ENCODE assay signal across 26 mouse cellular contexts in genomic region chr12:99543421-99544195, GRCm38 (mm10). TPM values are rescaled to one million over a fixed set of nuclear protein-coding genes. Genes with fewer than 3 reads are reported as not detected.
DNase-seq lines count a peak whose midpoint lies in the region; ATAC-seq and TF ChIP-seq lines count a peak whose summit lies in the region.
"Had no signal": no experiment of that assay in that cellular context is flagged by ENCODE, and none has a peak within 500 bp of the region (broad histone marks: within the 10 kb centered on the region; RNA-seq: fewer than 3 reads in every experiment).

No protein-coding gene starts in this region.

- no peak overlapping the region for H3K4me3 ChIP-seq in intestine, postnatal 0 days (ENCODE audit: low read depth, low read length)
- no peak overlapping the region for H3K4me3 ChIP-seq in intestine, embryonic 15.5 days (replicated peaks)
- H3K4me3 ChIP-seq in kidney, embryonic 15.5 days (replicated peaks): no peak overlapping the region
- H3K4me3 ChIP-seq: embryonic facial prominence, embryonic 10.5 days; heart, embryonic 15.5 days; limb, embryonic 15.5 days; neural tube, embryonic 12.5 days had no signal

- no peak overlapping the region for H3K4me2 ChIP-seq in intestine, postnatal 0 days (replicated peaks; ENCODE audit: low read depth)
- H3K4me2 ChIP-seq in intestine, embryonic 15.5 days (replicated peaks): no peak overlapping the region
- no peak overlapping the region for H3K4me2 ChIP-seq in kidney, embryonic 15.5 days
- H3K4me2 ChIP-seq: limb, embryonic 15.5 days; neural tube, embryonic 12.5 days had no signal

- H3K27me3 ChIP-seq in intestine, postnatal 0 days (replicated peaks; ENCODE audit: control insufficient read depth, insufficient read depth, low read length): no peaks in the 10 kb centered on the region
- no peaks in the 10 kb centered on the region for H3K27me3 ChIP-seq in intestine, embryonic 15.5 days (replicated peaks)
- no peaks in the 10 kb centered on the region for H3K27me3 ChIP-seq in splenic B cell, adult 2 months (ENCODE audit: control insufficient read depth, insufficient read depth, low read length, poor library complexity, severe bottlenecking)
- H3K27me3 ChIP-seq in kidney, embryonic 15.5 days: no peaks in the 10 kb centered on the region
- H3K27me3 ChIP-seq: heart, embryonic 15.5 days; limb, embryonic 15.5 days; megakaryocyte, embryonic 14.5 days; neural tube, embryonic 12.5 days had no signal

- no peaks in the 10 kb centered on the region for H3K4me1 ChIP-seq in intestine, postnatal 0 days (replicated peaks; ENCODE audit: control insufficient read depth, insufficient read depth, low read length)
- H3K4me1 ChIP-seq in intestine, embryonic 15.5 days (replicated peaks): peaks cover 10% of the 10 kb centered on the region; the same call in 1 of the 2 replicates
- peaks cover 11% of the 10 kb centered on the region for H3K4me1 ChIP-seq in kidney, embryonic 15.5 days
- H3K4me1 ChIP-seq: embryonic facial prominence, embryonic 10.5 days; limb, embryonic 15.5 days had no signal

- WGBS in intestine, postnatal 0 days: 84% methylated on average over 7 of the region's 7 CpGs
- whole genome bisulfite sequencing in intestine, embryonic 15.5 days: 90% methylated on average over 7 of the region's 7 CpGs
- 94% methylated on average over 7 of the region's 7 CpGs for WGBS in kidney, embryonic 15.5 days

- no peak for ATAC-seq in CD4-positive, CD25-positive, alpha-beta regulatory T cell, adult 4 months
- ATAC-seq in intestine, postnatal 0 days: no peak
- ATAC-seq in intestine, embryonic 15.5 days: no peak
- no peak for ATAC-seq in kidney, embryonic 15.5 days (replicated peaks; ENCODE audit: low FRiP score)
- ATAC-seq: forebrain, embryonic 16.5 days; hindbrain, postnatal 0 days had no signal

- peak; percentile 35 for DNase-seq in CD4-positive, CD25-positive, alpha-beta regulatory T cell, adult 2 months (ENCODE audit: low read depth, low spot score)
- DNase-seq in thymus, postnatal 14 days: peak; percentile 39
- DNase-seq in thymus, postnatal 4 days: no peak
- peak; percentile 37 for DNase-seq in splenic B cell, adult 2 months (ENCODE audit: low read depth, low spot score)
- DNase-seq: adrenal gland, postnatal 10 days; cerebellum, adult 9-11 months; gastrocnemius, postnatal 25 days; kidney, adult 18-20 months; left cerebral cortex, postnatal 4 days; lung, adult 18-20 months; lung, postnatal 10 days; midbrain, embryonic 14.5 days; right cerebral cortex, postnatal 14 days had no signal

- no peak overlapping the region for H3K27ac ChIP-seq in intestine, postnatal 0 days (ENCODE audit: low read depth, low read length)
- H3K27ac ChIP-seq in intestine, embryonic 15.5 days: no peak overlapping the region
- no peak overlapping the region for H3K27ac ChIP-seq in kidney, embryonic 15.5 days
- H3K27ac ChIP-seq: embryonic facial prominence, embryonic 10.5 days; hindbrain, postnatal 0 days; kidney, postnatal 0 days; limb, embryonic 15.5 days; neural tube, embryonic 12.5 days had no signal

- no peaks in the 10 kb centered on the region for H3K36me3 ChIP-seq in intestine, postnatal 0 days (ENCODE audit: control insufficient read depth, insufficient read depth)
- H3K36me3 ChIP-seq in intestine, embryonic 15.5 days: no peaks in the 10 kb centered on the region
- H3K36me3 ChIP-seq in splenic B cell, adult 2 months (ENCODE audit: control insufficient read depth, insufficient read depth, low read length, poor library complexity, severe bottlenecking): no peaks in the 10 kb centered on the region
- H3K36me3 ChIP-seq in kidney, embryonic 15.5 days: no peaks in the 10 kb centered on the region
- H3K36me3 ChIP-seq: G1E; heart, embryonic 15.5 days; limb, embryonic 15.5 days; neural tube, embryonic 12.5 days had no signal

- H3K9ac ChIP-seq in intestine, postnatal 0 days (ENCODE audit: low read depth, low read length): no peak overlapping the region
- no peak overlapping the region for H3K9ac ChIP-seq in intestine, embryonic 15.5 days
- no peak overlapping the region for H3K9ac ChIP-seq in kidney, embryonic 15.5 days
- H3K9ac ChIP-seq: heart, embryonic 15.5 days; limb, embryonic 15.5 days; neural tube, embryonic 12.5 days had no signal

- TF ChIP-seq CTCF in intestine, postnatal 0 days (IDR thresholded peaks at IDR 0.05; ENCODE audit: low read depth): peak; percentile 59

- no peaks in the 10 kb centered on the region for H3K9me3 ChIP-seq in intestine, postnatal 0 days (ENCODE audit: control insufficient read depth)
- no peaks in the 10 kb centered on the region for H3K9me3 ChIP-seq in intestine, embryonic 15.5 days
- H3K9me3 ChIP-seq in kidney, embryonic 15.5 days (replicated peaks): no peaks in the 10 kb centered on the region
- H3K9me3 ChIP-seq: embryonic facial prominence, embryonic 10.5 days; heart, embryonic 15.5 days; limb, embryonic 15.5 days; megakaryocyte, embryonic 14.5 days; neural tube, embryonic 12.5 days had no signal

RNA-seq across cellular contexts. Expression of gene Foxn3, which starts 19.8 kb away (rescaled TPM):
- polyA plus RNA-seq in CD4-positive, CD25-positive, alpha-beta regulatory T cell, adult 4 months (2017; shearing (Covaris generic)): 100 to 1,000 TPM; 129 to 166 TPM
- polyA plus RNA-seq in intestine, postnatal 0 days (2015; fragmentation: Nextera tagmentation; extraction: Ambion mirVana): 41.9 and 48.4 TPM in 2 replicates
- polyA plus RNA-seq in intestine, embryonic 15.5 days (2015; fragmentation: Nextera tagmentation; extraction: Ambion mirVana): 57.3 and 58.6 TPM in 2 replicates
- polyA plus RNA-seq in kidney, embryonic 15.5 days (2015; fragmentation: Nextera tagmentation; extraction: Ambion mirVana): 60.8 and 65.7 TPM in 2 replicates
